Mouse (Mus musculus) liver, embryonic 16.5 days (tissue): ENCODE data around the gene Zfp296. TPM values are rescaled to one million over a fixed set of nuclear protein-coding genes. Genes with fewer than 3 reads are reported as not detected.

Experiments
- ATAC-seq: fragments of 200-750 bp; cut with Nextera tagmentation; 2 replicates; pipeline ENCODE4 v1.8.0; 2017; ENCODE audit warnings: low read depth, mild to moderate bottlenecking, moderate number of reproducible peaks, moderate library complexity
- H3K27ac ChIP-seq: fragments of 300-500 bp; sonication (generic); 2 replicates; pipeline ENCODE4 v1.5.1; 2014; ENCODE audit warnings: mild to moderate bottlenecking, low read length
- H3K27me3 ChIP-seq: fragments of 300-500 bp; sonication (generic); 2 replicates; pipeline ENCODE4 v1.6.1; 2014; ENCODE audit warnings: low read depth, low read length, mixed read lengths; ENCODE audit not compliant: control insufficient read depth, insufficient read depth
- H3K36me3 ChIP-seq: fragments of 300-500 bp; sonication (generic); 2 replicates; pipeline ENCODE4 v1.6.1; 2014; ENCODE audit warnings: mild to moderate bottlenecking; ENCODE audit not compliant: control insufficient read depth, insufficient read depth
- H3K4me1 ChIP-seq: fragments of 300-500 bp; sonication (generic); 2 replicates; pipeline ENCODE4 v1.6.1; 2014; ENCODE audit warnings: low read depth, low read length, mixed read lengths; ENCODE audit not compliant: control insufficient read depth
- H3K4me2 ChIP-seq: fragments of 300-500 bp; sonication (generic); 2 replicates; pipeline ENCODE4 v1.6.1; 2014; ENCODE audit warnings: low read depth, low read length, mixed read lengths
- H3K4me3 ChIP-seq: fragments of 300-500 bp; sonication (generic); 2 replicates; pipeline ENCODE4 v1.5.1; 2014; ENCODE audit warnings: low read depth, mild to moderate bottlenecking, low read length
- H3K9ac ChIP-seq: fragments of 300-500 bp; sonication (generic); 2 replicates; pipeline ENCODE4 v1.6.1; 2014; ENCODE audit warnings: low read depth, low read length
- H3K9me3 ChIP-seq: fragments of 300-500 bp; sonication (generic); replicated peaks from 2 replicates; pipeline ENCODE4 v1.6.1; 2016; ENCODE audit warnings: low read length; ENCODE audit not compliant: control insufficient read depth
- WGBS: fragments of 180-500 bp; shearing (Covaris S2); extraction: QIAGEN DNeasy Blood & Tissue Kit; methylation state at CpG from one replicate; pipeline ENCODE4 v1.1.7; 2014; ENCODE audit not compliant: insufficient replicate concordance; 5-methylcytosine and 5-hydroxymethylcytosine counted together
- polyA plus RNA-seq: library from polyadenylated mRNA; unstranded; fragments of >200 nt; fragmentation: Nextera tagmentation; extraction: Ambion mirVana; gene quantifications from 2 replicates; pipeline ENCODE4 v1.2.1, GENCODE M21; 2015

Zfp296 gene
- 0.48 and 0.59 TPM in 2 replicates for polyA plus RNA-seq

GRCm38 (mm10) chr7:19577141-19577852 lies at the start of gene Zfp296, which contains the start of gene Gemin7:
Gene Zfp296 (plus strand): TSS chr7:19577287.
Gene Gemin7 (minus strand): TSS chr7:19577595.
- peaks cover 10% of the 10 kb centered on the region for H3K27me3 ChIP-seq
- H3K9ac ChIP-seq, result peak within 1 kb of the TSS; percentile 5
- peak within 1 kb of the TSS; percentile 90 for H3K4me2 ChIP-seq
- no peaks in the 10 kb centered on the region for H3K9me3 ChIP-seq
- H3K36me3 ChIP-seq, result no peaks in the 10 kb centered on the region
- H3K27ac ChIP-seq, result 0 out of 2 replicates have a peak within 1 kb of the TSS, but pooled peaks have one; percentile 10
- peaks cover 41% of the 10 kb centered on the region for H3K4me1 ChIP-seq
- peak within 1 kb of the TSS; percentile 59 for H3K4me3 ChIP-seq
- ATAC-seq, result no peak
- WGBS, result under 1% methylated on average over 56 of the region's 56 CpGs

GRCm38 (mm10) chr7:19531077-19531476 lies 46.0 kb upstream of the Zfp296 start:
- no peak for ATAC-seq
- Histone ChIP-seq H3K27ac (no peak overlapping the region), H3K9ac (no peak overlapping the region), H3K27me3 (no peaks in the 10 kb centered on the region), H3K9me3 (no peaks in the 10 kb centered on the region), H3K4me1 (no peaks in the 10 kb centered on the region), H3K4me2 (no peak overlapping the region), H3K36me3 (peaks cover 50% of the 10 kb centered on the region), H3K4me3 (no peak overlapping the region)
- 76% methylated on average over 10 of the region's 10 CpGs for WGBS

GRCm38 (mm10) chr7:19532240-19532639 lies 44.8 kb upstream of the Zfp296 start:
- Histone ChIP-seq H3K4me2 (no peak overlapping the region), H3K4me1 (no peaks in the 10 kb centered on the region), H3K4me3 (no peak overlapping the region), H3K27me3 (no peaks in the 10 kb centered on the region), H3K36me3 (peaks cover 50% of the 10 kb centered on the region), H3K27ac (no peak overlapping the region), H3K9me3 (no peaks in the 10 kb centered on the region), H3K9ac (no peak overlapping the region)
- ATAC-seq, result no peak
- WGBS, result 90% methylated on average over 14 of the region's 14 CpGs

GRCm38 (mm10) chr7:19534676-19535075 lies 42.4 kb upstream of the Zfp296 start:
- H3K27me3 ChIP-seq, result no peaks in the 10 kb centered on the region
- no peak overlapping the region for H3K4me2 ChIP-seq
- peaks cover 50% of the 10 kb centered on the region for H3K36me3 ChIP-seq
- WGBS, result 87% methylated on average over 10 of the region's 10 CpGs
- ATAC-seq, result no peak
- H3K27ac ChIP-seq, result no peak overlapping the region
- H3K9ac ChIP-seq, result no peak overlapping the region
- H3K9me3 ChIP-seq, result no peaks in the 10 kb centered on the region
- no peaks in the 10 kb centered on the region for H3K4me1 ChIP-seq
- H3K4me3 ChIP-seq, result no peak overlapping the region

DNA sequence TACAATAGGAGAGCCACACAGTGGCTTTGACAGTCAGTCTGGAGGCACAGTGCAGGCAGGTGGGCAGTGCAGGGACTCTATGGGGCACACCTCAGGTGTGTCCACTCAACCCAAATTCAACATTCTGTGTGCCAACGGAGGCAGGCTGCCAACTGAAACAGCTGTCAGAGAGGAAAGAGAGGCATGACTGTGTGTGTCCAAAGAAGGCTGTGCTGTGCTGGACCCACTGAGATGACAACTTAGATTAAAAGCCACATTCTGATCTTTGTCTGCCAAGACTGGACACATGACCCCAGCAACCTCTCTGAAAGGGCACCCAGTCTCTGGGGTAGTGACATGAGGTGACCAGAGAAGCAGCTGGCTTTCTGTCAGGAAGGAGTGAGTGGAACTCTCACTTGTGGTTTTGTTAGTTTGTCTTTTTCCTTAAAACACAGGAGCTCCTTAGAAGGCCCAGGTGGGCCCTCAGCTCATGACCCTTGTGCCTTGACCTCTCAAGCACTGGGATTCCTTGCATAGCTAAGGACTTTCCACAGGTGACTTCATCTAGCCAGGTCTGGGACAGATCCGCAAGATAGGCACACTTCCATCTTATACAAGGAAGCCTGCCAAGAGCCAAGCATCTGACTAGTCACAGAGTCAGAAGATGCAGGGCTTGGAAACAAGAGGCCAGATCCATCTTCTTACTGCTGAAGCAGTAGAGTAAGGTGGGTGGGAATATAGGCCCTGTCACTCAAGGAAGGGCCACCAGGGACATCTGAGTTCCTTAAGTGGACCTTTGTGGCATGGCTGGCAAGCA lies 36.1 kb upstream of the Zfp296 start:
- Histone ChIP-seq H3K4me3 (no peak overlapping the region), H3K4me1 (peaks cover 19% of the 10 kb centered on the region), H3K36me3 (no peaks in the 10 kb centered on the region), H3K27me3 (no peaks in the 10 kb centered on the region), H3K4me2 (no peak overlapping the region), H3K9me3 (no peaks in the 10 kb centered on the region), H3K27ac (no peak overlapping the region), H3K9ac (no peak overlapping the region)
- ATAC-seq, result no peak
- WGBS, result 85% methylated on average over 2 of the region's 2 CpGs

- no peak overlapping the region for H3K4me3 ChIP-seq
- H3K27ac ChIP-seq, result no peak overlapping the region
- no peak for ATAC-seq
- H3K27me3 ChIP-seq, result no peaks in the 10 kb centered on the region
- H3K4me2 ChIP-seq, result no peak overlapping the region
- peaks cover 22% of the 10 kb centered on the region for H3K4me1 ChIP-seq
- 82% methylated on average over 7 of the region's 7 CpGs for WGBS
- H3K36me3 ChIP-seq, result no peaks in the 10 kb centered on the region
- no peak overlapping the region for H3K9ac ChIP-seq
- no peaks in the 10 kb centered on the region for H3K9me3 ChIP-seq
Observed at GRCm38 (mm10) chr7:19541681-19542154, 35.4 kb upstream of the Zfp296 start.

DNA sequence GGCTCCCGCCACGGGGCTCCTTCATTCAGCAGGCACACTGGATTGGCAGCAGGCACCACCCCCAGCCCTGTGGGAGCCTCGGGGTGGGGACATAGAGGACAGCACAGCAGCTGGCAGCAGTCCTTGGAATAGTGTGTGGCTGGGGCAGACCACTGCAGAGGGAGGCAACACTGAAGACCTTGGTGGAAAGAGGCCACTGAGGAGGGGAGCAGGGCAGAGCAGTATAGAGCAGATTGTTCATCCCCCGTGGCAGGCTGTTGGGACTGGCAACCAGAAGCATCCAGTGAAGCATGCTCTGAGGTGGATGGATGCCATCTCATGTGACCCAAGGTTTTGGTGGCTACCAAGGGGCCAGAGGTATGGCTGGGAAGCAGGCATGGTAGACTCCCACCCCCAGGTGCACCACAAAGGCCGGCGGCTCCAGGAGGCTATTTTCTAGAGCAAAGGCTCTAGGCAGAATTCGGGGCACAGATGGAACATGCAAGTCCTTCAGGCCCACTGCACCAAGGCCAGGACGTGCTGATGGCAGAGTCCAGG lies 34.9 kb upstream of the Zfp296 start:
- Histone ChIP-seq H3K9me3 (no peaks in the 10 kb centered on the region), H3K9ac (no peak overlapping the region), H3K27ac (no peak overlapping the region), H3K36me3 (no peaks in the 10 kb centered on the region), H3K4me3 (no peak overlapping the region), H3K4me1 (peaks cover 25% of the 10 kb centered on the region), H3K4me2 (no peak overlapping the region), H3K27me3 (no peaks in the 10 kb centered on the region)
- 58% methylated on average over 8 of the region's 8 CpGs for WGBS
- ATAC-seq, result no peak

GRCm38 (mm10) chr7:19543584-19543983 lies 33.5 kb upstream of the Zfp296 start:
- 46% methylated on average over 6 of the region's 6 CpGs for WGBS
- Histone ChIP-seq H3K9ac (no peak overlapping the region), H3K4me1 (peaks cover 32% of the 10 kb centered on the region)

More at GRCm38 (mm10) chr7:19543584-19543983, 33.5 kb upstream of the Zfp296 start:
- no peak overlapping the region for H3K4me2 ChIP-seq
- H3K9me3 ChIP-seq, result no peaks in the 10 kb centered on the region
- no peak overlapping the region for H3K4me3 ChIP-seq
- no peaks in the 10 kb centered on the region for H3K27me3 ChIP-seq
- no peak overlapping the region for H3K27ac ChIP-seq
- no peak for ATAC-seq
- no peaks in the 10 kb centered on the region for H3K36me3 ChIP-seq
